Mouse (Mus musculus) lung, postnatal 0 days (tissue): ENCODE measurements at regions not wholly inside any gene's neighbourhood (a gene's known extent, or its start where the extent isn't known, plus 50 kb on each side); places are given as distances from the start of the nearest gene placed in this dataset.

Experiments used
- ATAC-seq: fragments of 200-750 bp; cut with Nextera tagmentation; 2 replicates; pipeline ENCODE4 v1.8.0; 2017; ENCODE audit warnings: moderate library complexity
- DNase-seq: peaks from one replicate; pipeline ENCODE4 v3.0.0-alpha.2; 2016; ENCODE audit warnings: low spot score
- H3K27ac ChIP-seq: fragments of 300-500 bp; sonication (generic); 2 replicates; pipeline ENCODE4 v1.5.1; 2014; ENCODE audit warnings: antibody characterized with exemption, mild to moderate bottlenecking, low read length, mixed read lengths
- H3K27me3 ChIP-seq: fragments of 300-500 bp; sonication (generic); replicated peaks from 2 replicates; pipeline ENCODE4 v1.6.1; 2014; ENCODE audit warnings: low read length, mixed read lengths; ENCODE audit not compliant: insufficient read depth
- H3K36me3 ChIP-seq: fragments of 300-500 bp; sonication (generic); 2 replicates; pipeline ENCODE4 v1.6.1; 2014; ENCODE audit warnings: low read length, mixed read lengths; ENCODE audit not compliant: insufficient read depth
- H3K4me1 ChIP-seq: fragments of 300-500 bp; sonication (generic); 2 replicates; pipeline ENCODE4 v1.6.1; 2014; ENCODE audit warnings: antibody characterized with exemption, low read depth, low read length, mixed read lengths; ENCODE audit not compliant: insufficient read depth
- H3K4me2 ChIP-seq: fragments of 300-500 bp; sonication (generic); replicated peaks from 2 replicates; pipeline ENCODE4 v1.6.1; 2014; ENCODE audit warnings: low read depth, mild to moderate bottlenecking, low read length, moderate library complexity, mixed read lengths
- H3K4me3 ChIP-seq: fragments of 300-500 bp; sonication (generic); 2 replicates; pipeline ENCODE4 v1.5.1; 2014; ENCODE audit warnings: low read depth, low read length
- H3K9ac ChIP-seq: fragments of 300-500 bp; sonication (generic); replicated peaks from 2 replicates; pipeline ENCODE4 v1.6.1; 2014; ENCODE audit warnings: low read depth, mild to moderate bottlenecking
- H3K9me3 ChIP-seq: fragments of 300-500 bp; sonication (generic); 2 replicates; pipeline ENCODE4 v1.6.1; 2016; ENCODE audit warnings: low read length, mixed read lengths
- CTCF ChIP-seq: IDR thresholded peaks from 2 replicates; pipeline ENCODE4 v1.5.1; 2016; ENCODE audit warnings: antibody characterized with exemption, mild to moderate bottlenecking
- EP300 ChIP-seq: IDR thresholded peaks from 2 replicates; pipeline ENCODE4 v1.6.1; 2016; ENCODE audit warnings: antibody characterized with exemption, mild to moderate bottlenecking, control low read depth
- WGBS: fragments of 180-500 bp; shearing (Covaris S2); extraction: QIAGEN DNeasy Blood & Tissue Kit; methylation state at CpG from one replicate; pipeline ENCODE4 v1.1.7; 2014; 5-methylcytosine and 5-hydroxymethylcytosine counted together

DNA sequence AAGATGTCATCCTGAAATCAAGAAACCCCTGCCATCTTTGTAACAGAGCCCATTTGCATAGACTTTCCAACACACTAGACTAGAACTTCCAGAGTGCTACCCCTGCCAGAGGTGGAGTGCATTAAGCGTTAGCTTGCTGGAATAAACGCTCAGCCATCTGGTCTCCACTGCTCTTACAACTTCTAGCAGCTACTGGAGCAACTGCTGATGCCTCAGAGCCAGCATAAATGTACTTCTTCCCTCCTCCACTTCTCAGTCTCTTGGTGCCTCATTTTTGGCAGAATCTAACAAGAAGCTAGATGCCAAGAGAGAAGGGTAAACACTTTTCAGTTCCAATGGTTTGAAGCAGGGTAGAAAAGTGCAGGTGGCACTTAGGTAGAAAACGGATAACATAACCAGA lies 385.1 kb downstream of the Kcnh5 start:
- Histone ChIP-seq H3K9ac (no peak overlapping the region), H3K9me3 (no peaks in the 10 kb centered on the region), H3K4me2 (no peak overlapping the region), H3K27me3 (no peaks in the 10 kb centered on the region), H3K27ac (no peak overlapping the region), H3K36me3 (no peaks in the 10 kb centered on the region), H3K4me3 (no peak overlapping the region), H3K4me1 (no peaks in the 10 kb centered on the region)
- DNase-seq (no peak), ATAC-seq (no peak)
- no peak for TF ChIP-seq EP300
- no peak for TF ChIP-seq CTCF
- 61% methylated on average over 3 of the region's 3 CpGs for WGBS

DNA sequence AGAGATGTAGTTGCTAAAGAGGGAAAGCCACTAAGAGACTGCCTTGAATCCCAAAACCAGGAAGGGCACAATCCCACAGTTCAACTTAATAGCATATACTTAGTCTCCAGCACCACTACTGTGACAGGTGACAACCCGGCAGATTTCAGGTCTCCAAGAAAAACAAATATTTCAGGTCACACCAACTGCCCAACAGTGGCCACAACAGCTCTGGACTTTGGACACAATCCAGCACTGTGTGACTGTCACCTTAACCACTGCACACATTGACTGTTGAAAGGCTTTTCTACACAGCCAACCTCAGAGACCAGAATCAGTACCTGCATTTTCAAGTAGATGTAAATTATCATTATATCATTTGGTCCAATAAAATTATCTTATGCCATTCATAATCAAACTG lies 414.8 kb downstream of the Kcnh5 start:
- no peaks in the 10 kb centered on the region for H3K9me3 ChIP-seq
- ATAC-seq (no peak), DNase-seq (no peak)
- no peaks in the 10 kb centered on the region for H3K27me3 ChIP-seq
- H3K36me3 ChIP-seq: no peaks in the 10 kb centered on the region
- TF ChIP-seq CTCF (no peak), EP300 (no peak)
- H3K27ac ChIP-seq: no peak overlapping the region
- H3K4me1 ChIP-seq: no peaks in the 10 kb centered on the region
- H3K9ac ChIP-seq: no peak overlapping the region
- H3K4me3 ChIP-seq: no peak overlapping the region
- no peak overlapping the region for H3K4me2 ChIP-seq
- 72% methylated on average over 1 of the region's 1 CpGs for WGBS

GRCm38 (mm10) chr12:74745051-74745450 lies 428.9 kb upstream of the Gm11042 start:
- Histone ChIP-seq H3K9ac (no peak overlapping the region), H3K4me3 (no peak overlapping the region), H3K27ac (no peak overlapping the region), H3K27me3 (no peaks in the 10 kb centered on the region), H3K36me3 (no peaks in the 10 kb centered on the region), H3K9me3 (no peaks in the 10 kb centered on the region), H3K4me2 (no peak overlapping the region), H3K4me1 (no peaks in the 10 kb centered on the region)
- DNase-seq (no peak), ATAC-seq (no peak)
- 80% methylated on average over 1 of the region's 1 CpGs for WGBS
- no peak for TF ChIP-seq EP300
- no peak for TF ChIP-seq CTCF

DNA sequence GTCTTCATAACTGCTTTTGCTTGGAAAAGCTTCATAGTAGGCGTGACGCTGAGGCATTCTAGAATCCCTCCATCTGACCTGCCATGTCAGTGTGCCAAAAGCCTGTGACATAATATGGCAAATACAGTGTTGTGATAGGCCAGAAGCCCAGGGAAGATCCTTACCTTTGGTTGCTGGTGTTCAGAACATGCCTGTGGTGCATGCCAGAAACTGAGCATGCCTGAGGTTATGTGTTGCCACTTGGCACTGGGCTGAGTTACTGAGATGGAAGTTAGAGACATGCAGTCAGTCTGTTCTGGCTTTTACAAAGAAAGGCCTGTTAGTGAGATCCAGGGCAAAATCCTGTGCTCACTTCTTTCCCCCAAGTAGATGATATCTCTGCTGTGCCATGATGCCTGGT lies 412.7 kb upstream of the Gm11042 start:
- H3K27me3 ChIP-seq: no peaks in the 10 kb centered on the region
- H3K4me1 ChIP-seq: no peaks in the 10 kb centered on the region
- TF ChIP-seq EP300 (no peak), CTCF (no peak)
- H3K36me3 ChIP-seq: no peaks in the 10 kb centered on the region
- H3K9me3 ChIP-seq: no peaks in the 10 kb centered on the region
- no peak overlapping the region for H3K9ac ChIP-seq
- ATAC-seq (no peak), DNase-seq (no peak)
- H3K4me2 ChIP-seq: no peak overlapping the region
- no peak overlapping the region for H3K27ac ChIP-seq
- H3K4me3 ChIP-seq: no peak overlapping the region
- 98% methylated on average over 2 of the region's 2 CpGs for WGBS

- H3K27ac ChIP-seq: no peak overlapping the region
- 64% methylated on average over 3 of the region's 3 CpGs for WGBS
- no peaks in the 10 kb centered on the region for H3K36me3 ChIP-seq
- no peak overlapping the region for H3K4me2 ChIP-seq
- no peak overlapping the region for H3K4me3 ChIP-seq
- TF ChIP-seq CTCF (no peak), EP300 (no peak)
- ATAC-seq: no peak
- H3K27me3 ChIP-seq: no peaks in the 10 kb centered on the region
- H3K9me3 ChIP-seq: no peaks in the 10 kb centered on the region
- H3K4me1 ChIP-seq: no peaks in the 10 kb centered on the region
- no peak overlapping the region for H3K9ac ChIP-seq
- no peak for DNase-seq
Observed at GRCm38 (mm10) chr12:74679149-74679548, 363.0 kb upstream of the Gm11042 start.

DNA sequence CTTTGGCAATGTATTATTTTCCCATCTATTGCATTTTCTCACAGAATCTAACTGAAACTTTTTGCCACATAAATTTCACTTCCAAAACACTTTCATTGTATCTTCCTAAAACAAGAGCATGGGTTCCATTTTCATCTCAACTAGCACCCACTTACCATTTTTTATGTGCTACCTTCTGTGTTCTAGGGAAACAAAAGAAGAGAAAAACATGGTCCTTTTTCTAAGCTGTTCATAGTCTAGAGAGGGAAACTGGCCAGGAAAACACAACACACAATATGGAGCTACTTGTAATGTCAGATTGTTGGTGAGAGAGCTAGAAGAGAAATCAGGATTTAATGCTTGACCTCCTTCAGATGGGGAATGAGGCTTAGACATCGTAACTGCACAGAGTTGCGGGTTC lies 361.6 kb upstream of the Gm11042 start:
- TF ChIP-seq CTCF (no peak), EP300 (no peak)
- H3K9ac ChIP-seq: no peak overlapping the region
- H3K4me3 ChIP-seq: no peak overlapping the region
- no peaks in the 10 kb centered on the region for H3K36me3 ChIP-seq
- no peaks in the 10 kb centered on the region for H3K27me3 ChIP-seq
- ATAC-seq (no peak), DNase-seq (no peak)
- H3K4me1 ChIP-seq: no peaks in the 10 kb centered on the region
- no peak overlapping the region for H3K27ac ChIP-seq
- WGBS: 73% methylated on average over 2 of the region's 2 CpGs
- H3K9me3 ChIP-seq: no peaks in the 10 kb centered on the region
- no peak overlapping the region for H3K4me2 ChIP-seq

DNA sequence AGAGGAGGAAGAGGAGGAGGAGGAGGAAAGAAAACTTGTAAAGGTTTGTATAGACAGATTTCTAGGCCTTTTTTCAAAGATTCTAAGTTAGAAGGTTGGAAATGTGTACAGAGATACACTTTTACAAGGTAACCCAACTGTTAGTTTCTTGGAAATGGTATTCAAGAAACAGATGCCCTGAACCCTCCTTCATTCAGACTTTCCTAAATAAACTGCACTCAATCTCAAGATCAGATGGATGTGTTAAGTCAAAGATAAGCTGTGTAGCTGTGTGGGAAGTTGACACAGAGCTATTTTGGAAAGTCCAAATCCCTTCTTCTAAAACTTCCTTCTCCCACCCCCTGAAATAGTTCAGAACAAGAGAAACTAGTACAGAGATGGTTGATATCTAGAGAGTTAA lies 342.2 kb upstream of the Gm11042 start:
- H3K27ac ChIP-seq: no peak overlapping the region
- H3K9me3 ChIP-seq: no peaks in the 10 kb centered on the region
- H3K9ac ChIP-seq: no peak overlapping the region
- H3K4me3 ChIP-seq: no peak overlapping the region
- DNase-seq: no peak
- no peaks in the 10 kb centered on the region for H3K36me3 ChIP-seq
- ATAC-seq: no peak
- TF ChIP-seq EP300 (no peak), CTCF (no peak)
- H3K4me1 ChIP-seq: no peaks in the 10 kb centered on the region
- H3K4me2 ChIP-seq: no peak overlapping the region
- H3K27me3 ChIP-seq: no peaks in the 10 kb centered on the region
